9 mouse cellular contexts compared by ENCODE assay signal in the genomic region with DNA sequence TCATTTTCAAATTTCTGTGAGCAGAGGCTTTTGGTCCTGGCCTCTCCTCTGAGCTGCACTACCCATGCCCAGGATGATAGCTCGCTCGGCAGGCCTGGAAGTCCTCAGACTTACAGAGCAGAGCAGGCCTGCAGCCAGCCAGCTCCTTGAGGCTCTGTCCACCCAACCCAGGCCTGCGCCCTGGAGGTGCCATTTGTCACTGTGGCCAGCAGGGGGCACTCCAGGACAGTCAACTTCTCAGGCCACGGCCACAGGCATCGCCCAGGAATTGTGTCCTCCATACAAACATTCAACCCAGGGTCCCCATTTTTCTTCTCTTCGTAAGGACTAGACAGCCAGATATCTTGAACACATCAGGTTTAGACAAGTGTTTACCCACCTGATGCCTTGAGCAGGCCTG. TPM values are rescaled to one million over a fixed set of nuclear protein-coding genes. Genes with fewer than 3 reads are reported as not detected.
DNase-seq lines count a peak whose midpoint lies in the region; ATAC-seq and TF ChIP-seq lines count a peak whose summit lies in the region.
"Had no signal": no experiment of that assay in that cellular context is flagged by ENCODE, and none has a peak within 500 bp of the region (broad histone marks: within the 10 kb centered on the region; RNA-seq: fewer than 3 reads in every experiment).

No protein-coding gene starts in this region.

- in situ Hi-C loops in ES-E14 (cut with MboI; ENCODE audit: low sequenced_read_pairs in 2 of 2, unreplicated experiment in 2 of 2): loop anchor here in 1 of 2 experiments (10.0 kb wide), 1 partner anchor 107 kb away; no protein-coding TSS in a partner anchor

- H3K27ac ChIP-seq in ES-E14 (ENCODE audit: insufficient read depth, low read depth, low read length, poor library complexity, severe bottlenecking): no peak overlapping the region
- no peak overlapping the region for H3K27ac ChIP-seq in forebrain, postnatal 0 days (ENCODE audit: low read depth, low read length)
- H3K27ac ChIP-seq in layer of hippocampus, adult 2 months: 0 out of 2 replicates have a peak overlapping the region, but pooled peaks have one; percentile 29
- H3K27ac ChIP-seq: heart, embryonic 15.5 days had no signal

- H3K4me1 ChIP-seq in ES-E14 (ENCODE audit: control insufficient read depth in 2 of 2, insufficient read depth in 2 of 2, low read length in 2 of 2, poor library complexity in 1 of 2): peaks cover 0 to 17% of the 10 kb centered on the region in 2 experiments; a peak in 2 of 4 replicates
- H3K4me1 ChIP-seq in forebrain, postnatal 0 days (ENCODE audit: insufficient read depth): peaks cover 4% of the 10 kb centered on the region
- H3K4me1 ChIP-seq: heart, embryonic 15.5 days had no signal

- no peaks in the 10 kb centered on the region for H3K36me3 ChIP-seq in ES-E14 (ENCODE audit: control insufficient read depth, insufficient read depth, low read length, poor library complexity, severe bottlenecking)
- H3K36me3 ChIP-seq in forebrain, postnatal 0 days (ENCODE audit: insufficient read depth): no peaks in the 10 kb centered on the region
- H3K36me3 ChIP-seq: heart, embryonic 15.5 days had no signal

- no peak overlapping the region for H3K4me2 ChIP-seq in forebrain, postnatal 0 days (ENCODE audit: low read depth)
- H3K4me2 ChIP-seq: heart, embryonic 15.5 days had no signal

- no peak overlapping the region for H3K4me3 ChIP-seq in ES-E14 (ENCODE audit: insufficient read depth in 1 of 2, low read depth in 1 of 2, low read length in 2 of 2, poor library complexity in 1 of 2, severe bottlenecking in 1 of 2)
- no peak overlapping the region for H3K4me3 ChIP-seq in forebrain, postnatal 0 days (ENCODE audit: low read depth, low read length)
- H3K4me3 ChIP-seq in layer of hippocampus, adult 2 months: no peak overlapping the region
- H3K4me3 ChIP-seq: heart, embryonic 15.5 days had no signal

- peak; percentile 97 for TF ChIP-seq CTCF in forebrain, postnatal 0 days (IDR thresholded peaks at IDR 0.05; ENCODE audit: low read depth)
- peak; percentile 99 for TF ChIP-seq CTCF in layer of hippocampus, adult 2 months (conservative IDR thresholded peaks at IDR 0.05)

- DNase-seq in ES-E14 (ENCODE audit: low read depth, low spot score): peak; percentile 71
- peak; percentile 82 to 89 for DNase-seq in cerebellum, adult 18-20 months
- peak; percentile 91 for DNase-seq in forebrain, postnatal 0 days
- DNase-seq in layer of hippocampus, adult 2 months (ENCODE audit: low spot score in 2 of 2): peak; percentile 72 to 93
- peak; percentile 66 to 68 for DNase-seq in lung, adult 18-20 months
- peak; percentile 75 for DNase-seq in testis, postnatal 14 days (ENCODE audit: low spot score)

- no peaks in the 10 kb centered on the region for H3K9me3 ChIP-seq in ES-E14 (ENCODE audit: control insufficient read depth, insufficient read depth, low read depth, low read length)
- no peaks in the 10 kb centered on the region for H3K9me3 ChIP-seq in forebrain, postnatal 0 days (ENCODE audit: low read length)
- H3K9me3 ChIP-seq: heart, embryonic 15.5 days had no signal

- no peak overlapping the region for H3K9ac ChIP-seq in ES-E14 (ENCODE audit: insufficient read depth, low read depth, low read length, poor library complexity, severe bottlenecking)
- no peak overlapping the region for H3K9ac ChIP-seq in forebrain, postnatal 0 days
- H3K9ac ChIP-seq: heart, embryonic 15.5 days had no signal

- H3K27me3 ChIP-seq in forebrain, postnatal 0 days (ENCODE audit: insufficient read depth, low read length): no peaks in the 10 kb centered on the region

- ATAC-seq in forebrain, postnatal 0 days: peak; percentile 77
- peak; percentile 90 to 91 for ATAC-seq in hematopoietic stem cell, adult 5-6 weeks (replicated peaks in 1 of 2; ENCODE audit: insufficient read depth in 1 of 2, low FRiP score in 2 of 2, low TSS enrichment in 1 of 2, low read depth in 1 of 2, poor library complexity in 2 of 2, severe bottlenecking in 2 of 2)
- peak; percentile 85 for ATAC-seq in neutrophil, adult 5-6 weeks (ENCODE audit: extremely low read depth, insufficient number of reproducible peaks, low FRiP score, poor library complexity, severe bottlenecking)

- 6% methylated on average over 6 of the region's 6 CpGs for WGBS in forebrain, postnatal 0 days

TF ChIP-seq in ES-E14, 5 proteins besides CTCF, POLR2A, EP300 and RAD21:
- TF ChIP-seq ZNF384 (IDR thresholded peaks at IDR 0.05; ENCODE audit: low read depth, low read length) (no peak), CHD2 (IDR thresholded peaks at IDR 0.05; ENCODE audit: low read depth, low read length) (no peak), ZC3H11A (IDR thresholded peaks at IDR 0.05; ENCODE audit: borderline replicate concordance, low read depth, low read length) (peak; percentile 92), HCFC1 (IDR thresholded peaks at IDR 0.05; ENCODE audit: borderline replicate concordance, insufficient read depth, low read length) (no peak), MAFK (IDR thresholded peaks at IDR 0.05; ENCODE audit: insufficient read depth, low read depth, low read length) (no peak)

RNA-seq across cellular contexts. Expression of gene Dmrtb1, which starts 53.9 kb away (rescaled TPM):
- 1.7 and 2.2 TPM in 2 replicates for total RNA-seq in ES-E14 (2012; rRNA removed)
- total RNA-seq in forebrain, postnatal 0 days (2014; rRNA removed): 9.6 and 14.0 TPM in 2 replicates
- polyA plus RNA-seq in forebrain, postnatal 0 days (2015; fragmentation: Nextera tagmentation; extraction: Ambion mirVana): 13.6 and 21.7 TPM in 2 replicates
- total RNA-seq in hematopoietic stem cell, adult 5-6 weeks (2017): not detected in 2 replicates
- total RNA-seq in layer of hippocampus, adult 2 months (2021): under 1 TPM; 0.27 to 0.49 TPM
- total RNA-seq in neutrophil, adult 5-6 weeks (2017): 0.47 TPM in 1 of 2 replicates, not detected in the other
- polyA plus RNA-seq: heart, embryonic 15.5 days had no signal
